Comparison of ENCODE assay signal across 7 mouse cellular contexts in the genomic region with DNA sequence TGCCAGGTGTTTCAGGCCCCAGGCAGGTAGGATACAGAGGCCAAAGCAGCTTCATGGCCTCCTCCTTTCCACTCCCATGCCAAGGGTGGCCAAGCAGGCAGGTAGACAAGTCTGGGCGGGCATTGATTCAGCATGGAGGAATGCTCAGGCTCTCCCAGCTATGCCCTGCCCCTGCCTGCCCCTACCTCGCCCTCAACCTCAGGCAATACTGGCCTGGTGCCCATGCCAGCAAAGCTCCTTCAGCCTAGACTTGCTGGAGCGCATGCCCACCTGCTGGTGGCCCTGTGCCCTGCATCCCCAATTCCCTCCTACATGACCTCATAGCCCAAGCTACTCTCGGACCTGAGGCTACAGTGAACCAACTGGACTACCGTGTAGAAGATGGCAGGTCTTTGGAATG. TPM values are rescaled to one million over a fixed set of nuclear protein-coding genes. Genes with fewer than 3 reads are reported as not detected.
DNase-seq lines count a peak whose midpoint lies in the region; ATAC-seq and TF ChIP-seq lines count a peak whose summit lies in the region.

No protein-coding gene starts in this region.

- CTCF ChIA-PET in Patski (lab: Charles Lee): interaction anchor here (0.6 to 6.9 kb wide), 16 partner anchors 10 to 143 kb away, joined by 3 to 57 read pairs (median 4); no protein-coding TSS in a partner anchor

- H3K4me1 ChIP-seq in kidney, embryonic 14.5 days (ENCODE audit: control insufficient read depth, insufficient read depth, low read length): peaks cover 28% of the 10 kb centered on the region
- peaks cover 39% of the 10 kb centered on the region for H3K4me1 ChIP-seq in kidney, embryonic 15.5 days
- peaks cover 18% of the 10 kb centered on the region for H3K4me1 ChIP-seq in stomach, embryonic 14.5 days (ENCODE audit: control insufficient read depth, insufficient read depth, low read length)

- no peaks in the 10 kb centered on the region for H3K27me3 ChIP-seq in kidney, embryonic 14.5 days (ENCODE audit: control insufficient read depth, insufficient read depth, low read length)
- H3K27me3 ChIP-seq in Patski: no peaks in the 10 kb centered on the region
- no peaks in the 10 kb centered on the region for H3K27me3 ChIP-seq in kidney, embryonic 15.5 days
- H3K27me3 ChIP-seq in stomach, embryonic 14.5 days (ENCODE audit: control insufficient read depth, insufficient read depth, low read length): no peaks in the 10 kb centered on the region

- no peaks in the 10 kb centered on the region for H3K9me3 ChIP-seq in kidney, embryonic 14.5 days (ENCODE audit: control insufficient read depth, low read length)
- H3K9me3 ChIP-seq in kidney, embryonic 15.5 days (replicated peaks): no peaks in the 10 kb centered on the region
- H3K9me3 ChIP-seq in stomach, embryonic 14.5 days (ENCODE audit: control insufficient read depth, low read depth, low read length): no peaks in the 10 kb centered on the region

- TF ChIP-seq CTCF in Patski (IDR thresholded peaks at IDR 0.05): no peak

- no peak overlapping the region for H3K9ac ChIP-seq in kidney, embryonic 14.5 days (ENCODE audit: low read depth, low read length)
- H3K9ac ChIP-seq in kidney, embryonic 15.5 days: no peak overlapping the region
- H3K9ac ChIP-seq in stomach, embryonic 14.5 days (replicated peaks; ENCODE audit: low read depth, low read length): no peak overlapping the region

- ATAC-seq in kidney, embryonic 14.5 days (ENCODE audit: low FRiP score, low TSS enrichment): no peak
- ATAC-seq in Patski: peak; percentile 82
- no peak for ATAC-seq in kidney, embryonic 15.5 days (replicated peaks; ENCODE audit: low FRiP score)
- peak; percentile 20; the same call in 1 of the 2 replicates for ATAC-seq in stomach, embryonic 14.5 days (ENCODE audit: insufficient number of reproducible peaks, insufficient read depth, low FRiP score, low read depth)

- POLR2A ChIA-PET in Patski (lab: Charles Lee): interaction anchor here (0.6 to 3.9 kb wide), 11 partner anchors 12 to 103 kb away, joined by 3 to 20 read pairs (median 6); a partner anchor contains a TSS

- H3K36me3 ChIP-seq in kidney, embryonic 14.5 days (ENCODE audit: control insufficient read depth, insufficient read depth, low read length): no peaks in the 10 kb centered on the region
- no peaks in the 10 kb centered on the region for H3K36me3 ChIP-seq in kidney, embryonic 15.5 days
- no peaks in the 10 kb centered on the region for H3K36me3 ChIP-seq in stomach, embryonic 14.5 days (ENCODE audit: control insufficient read depth, insufficient read depth, low read length)

- in situ Hi-C loops in Patski (cut with MboI; ENCODE audit: low pct_unique_long_range_greater_than_20kb): loop anchor here (5.0 kb wide), 1 partner anchor 100 kb away; no protein-coding TSS in a partner anchor

- DNase-seq in kidney, adult 18-20 months: peak; percentile 37
- peak; percentile 82 for DNase-seq in Patski (ENCODE audit: low read depth, low spot score)
- DNase-seq in spleen, postnatal 14 days (ENCODE audit: low spot score in 2 of 2): no peak
- DNase-seq in layer of hippocampus, adult 18-20 months (ENCODE audit: low spot score in 2 of 2): no peak

- H3K27ac ChIP-seq in kidney, embryonic 14.5 days (ENCODE audit: low read depth, low read length): no peak overlapping the region
- H3K27ac ChIP-seq in kidney, embryonic 15.5 days: 0 out of 2 replicates have a peak overlapping the region, but pooled peaks have one; percentile 15
- H3K27ac ChIP-seq in stomach, embryonic 14.5 days (ENCODE audit: low read length): no peak overlapping the region; the same call in 1 of the 2 replicates

- WGBS in kidney, embryonic 14.5 days: 87% methylated on average over 5 of the region's 5 CpGs
- WGBS in kidney, embryonic 15.5 days: 85% methylated on average over 5 of the region's 5 CpGs
- WGBS in stomach, embryonic 14.5 days: 80% methylated on average over 5 of the region's 5 CpGs

- H3K4me2 ChIP-seq in kidney, embryonic 14.5 days (replicated peaks; ENCODE audit: low read depth, low read length): no peak overlapping the region
- no peak overlapping the region for H3K4me2 ChIP-seq in kidney, embryonic 15.5 days
- H3K4me2 ChIP-seq in stomach, embryonic 14.5 days (replicated peaks; ENCODE audit: low read depth, low read length): no peak overlapping the region

- no peak overlapping the region for H3K4me3 ChIP-seq in kidney, embryonic 14.5 days (ENCODE audit: low read length)
- H3K4me3 ChIP-seq in kidney, embryonic 15.5 days (replicated peaks): no peak overlapping the region
- H3K4me3 ChIP-seq in stomach, embryonic 14.5 days (ENCODE audit: low read depth, low read length): no peak overlapping the region

RNA-seq across cellular contexts. Expression of a gene that starts 2.7 kb away (rescaled TPM):
- not detected in 2 replicates for polyA plus RNA-seq in kidney, embryonic 14.5 days (2014; fragmentation: Nextera tagmentation; extraction: Ambion mirVana)
- polyA plus RNA-seq in Patski (2021): 11.5 TPM
- polyA plus RNA-seq in kidney, embryonic 15.5 days (2015; fragmentation: Nextera tagmentation; extraction: Ambion mirVana): 0.62 and 1.3 TPM in 2 replicates
- polyA plus RNA-seq in stomach, embryonic 14.5 days (2014; fragmentation: Nextera tagmentation; extraction: Ambion mirVana): 4.8 and 6.6 TPM in 2 replicates
- not detected for total RNA-seq in layer of hippocampus, adult 18-20 months (2021)

RNA-seq across cellular contexts. Expression of a gene that starts 4.3 kb away (rescaled TPM):
- polyA plus RNA-seq in kidney, embryonic 14.5 days (2014; fragmentation: Nextera tagmentation; extraction: Ambion mirVana): 3.1 and 3.7 TPM in 2 replicates
- 1.5 TPM for polyA plus RNA-seq in Patski (2021)
- 19.0 and 45.8 TPM in 2 replicates for polyA plus RNA-seq in kidney, embryonic 15.5 days (2015; fragmentation: Nextera tagmentation; extraction: Ambion mirVana)
- polyA plus RNA-seq in stomach, embryonic 14.5 days (2014; fragmentation: Nextera tagmentation; extraction: Ambion mirVana): 4.6 and 5.8 TPM in 2 replicates
- 1 to 10 TPM in 1 of 2 experiments, not detected in 1; 1.2 TPM for total RNA-seq in layer of hippocampus, adult 18-20 months (2021)

RNA-seq across cellular contexts. Expression of a gene that starts 23.3 kb away (rescaled TPM):
- 92.8 and 124 TPM in 2 replicates for polyA plus RNA-seq in kidney, embryonic 14.5 days (2014; fragmentation: Nextera tagmentation; extraction: Ambion mirVana)
- polyA plus RNA-seq in Patski (2021): 15.5 TPM
- 115 and 139 TPM in 2 replicates for polyA plus RNA-seq in kidney, embryonic 15.5 days (2015; fragmentation: Nextera tagmentation; extraction: Ambion mirVana)
- polyA plus RNA-seq in stomach, embryonic 14.5 days (2014; fragmentation: Nextera tagmentation; extraction: Ambion mirVana): 194 and 211 TPM in 2 replicates
- total RNA-seq in layer of hippocampus, adult 18-20 months (2021): 1 to 10 TPM; 2.6 to 3.1 TPM

RNA-seq across cellular contexts. Expression of a gene that starts 49.5 kb away (rescaled TPM):
- polyA plus RNA-seq in kidney, embryonic 14.5 days (2014; fragmentation: Nextera tagmentation; extraction: Ambion mirVana): 223 and 260 TPM in 2 replicates
- 3,389 TPM for polyA plus RNA-seq in Patski (2021)
- 294 and 312 TPM in 2 replicates for polyA plus RNA-seq in kidney, embryonic 15.5 days (2015; fragmentation: Nextera tagmentation; extraction: Ambion mirVana)
- polyA plus RNA-seq in stomach, embryonic 14.5 days (2014; fragmentation: Nextera tagmentation; extraction: Ambion mirVana): 267 and 273 TPM in 2 replicates
- 100 to 1,000 TPM; 303 to 349 TPM for total RNA-seq in layer of hippocampus, adult 18-20 months (2021)

RNA-seq across cellular contexts. Expression of a gene that starts 54.9 kb away (rescaled TPM):
- not detected in 2 replicates for polyA plus RNA-seq in kidney, embryonic 14.5 days (2014; fragmentation: Nextera tagmentation; extraction: Ambion mirVana)
- 1,155 TPM for polyA plus RNA-seq in Patski (2021)
- 1.2 and 2.5 TPM in 2 replicates for polyA plus RNA-seq in kidney, embryonic 15.5 days (2015; fragmentation: Nextera tagmentation; extraction: Ambion mirVana)
- polyA plus RNA-seq in stomach, embryonic 14.5 days (2014; fragmentation: Nextera tagmentation; extraction: Ambion mirVana): not detected in 2 replicates
- 1 to 10 TPM in 1 of 2 experiments, under 1 TPM in 1; 0.94 to 6.7 TPM for total RNA-seq in layer of hippocampus, adult 18-20 months (2021)

Comparison
In these comparisons a context has a peak if more than half of its experiments do, and no peak if none do; other contexts are left out.
1. DNase-seq: peak in kidney, adult 18-20 months (single experiment) and Patski (single experiment); none in spleen, postnatal 14 days (0 of 2) and layer of hippocampus, adult 18-20 months (0 of 2).
2. ATAC-seq: peak in Patski (single experiment) and stomach, embryonic 14.5 days (single experiment); none in kidney, embryonic 14.5 days (single experiment) and kidney, embryonic 15.5 days (single experiment).